Mouse (Mus musculus) embryonic facial prominence, embryonic 11.5 days (tissue): ENCODE results near the gene Rnasek. TPM values are rescaled to one million over a fixed set of nuclear protein-coding genes. Genes with fewer than 3 reads are reported as not detected.

ENCODE experiments used
- ATAC-seq: fragments of 200-750 bp; cut with Nextera tagmentation; replicated peaks from 2 replicates; pipeline ENCODE4 v1.8.0; 2017; ENCODE audit warnings: low read depth; ENCODE audit not compliant: insufficient number of reproducible peaks, low FRiP score, low TSS enrichment
- DNase-seq: peaks from one replicate; pipeline ENCODE4 v3.0.0-alpha.2; 2015; ENCODE audit warnings: low spot score
- H3K27ac ChIP-seq: fragments of 300-500 bp; sonication (generic); replicated peaks from 2 replicates; pipeline ENCODE4 v1.5.1; 2014; ENCODE audit warnings: mild to moderate bottlenecking, low read depth, low read length, control low read depth
- H3K27me3 ChIP-seq: fragments of 300-500 bp; sonication (generic); 2 replicates; pipeline ENCODE4 v1.6.1; 2014; ENCODE audit warnings: mild to moderate bottlenecking, low read length, moderate library complexity, mixed read lengths; ENCODE audit not compliant: control insufficient read depth, insufficient read depth
- H3K36me3 ChIP-seq: fragments of 300-500 bp; sonication (generic); replicated peaks from 2 replicates; pipeline ENCODE4 v1.6.1; 2014; ENCODE audit warnings: low read depth, mild to moderate bottlenecking, low read length, moderate library complexity, mixed read lengths; ENCODE audit not compliant: control insufficient read depth, insufficient read depth
- H3K4me1 ChIP-seq: fragments of 300-500 bp; sonication (generic); 2 replicates; pipeline ENCODE4 v1.6.1; 2014; ENCODE audit warnings: low read length, mixed read lengths; ENCODE audit not compliant: control insufficient read depth, insufficient read depth
- H3K4me2 ChIP-seq: fragments of 300-500 bp; sonication (generic); 2 replicates; pipeline ENCODE4 v1.6.1; 2014; ENCODE audit warnings: low read depth, mild to moderate bottlenecking, control low read depth, low read length, moderate library complexity
- H3K4me3 ChIP-seq: fragments of 300-500 bp; sonication (generic); 2 replicates; pipeline ENCODE4 v1.5.1; 2014; ENCODE audit warnings: low read depth, low read length, control low read depth
- H3K9ac ChIP-seq: fragments of 300-500 bp; sonication (generic); replicated peaks from 2 replicates; pipeline ENCODE4 v1.6.1; 2014; ENCODE audit warnings: mild to moderate bottlenecking, control low read depth, low read length
- H3K9me3 ChIP-seq: fragments of 300-500 bp; sonication (generic); replicated peaks from 2 replicates; pipeline ENCODE4 v1.6.1; 2016; ENCODE audit warnings: mild to moderate bottlenecking, low read length, inconsistent platforms, mixed read lengths; ENCODE audit not compliant: control insufficient read depth
- WGBS: fragments of 180-500 bp; shearing (Covaris S2); extraction: QIAGEN DNeasy Blood & Tissue Kit; methylation state at CpG from one replicate; pipeline ENCODE4 v1.1.7; 2014; 5-methylcytosine and 5-hydroxymethylcytosine counted together
- polyA plus RNA-seq: library from polyadenylated mRNA; unstranded; fragments of >200 nt; fragmentation: Nextera tagmentation; extraction: Ambion mirVana; gene quantifications from 2 replicates; pipeline ENCODE4 v1.2.1, GENCODE M21; 2014

Rnasek gene
- polyA plus RNA-seq, 1 experiment from 2014 or later, result 103 TPM

DNA sequence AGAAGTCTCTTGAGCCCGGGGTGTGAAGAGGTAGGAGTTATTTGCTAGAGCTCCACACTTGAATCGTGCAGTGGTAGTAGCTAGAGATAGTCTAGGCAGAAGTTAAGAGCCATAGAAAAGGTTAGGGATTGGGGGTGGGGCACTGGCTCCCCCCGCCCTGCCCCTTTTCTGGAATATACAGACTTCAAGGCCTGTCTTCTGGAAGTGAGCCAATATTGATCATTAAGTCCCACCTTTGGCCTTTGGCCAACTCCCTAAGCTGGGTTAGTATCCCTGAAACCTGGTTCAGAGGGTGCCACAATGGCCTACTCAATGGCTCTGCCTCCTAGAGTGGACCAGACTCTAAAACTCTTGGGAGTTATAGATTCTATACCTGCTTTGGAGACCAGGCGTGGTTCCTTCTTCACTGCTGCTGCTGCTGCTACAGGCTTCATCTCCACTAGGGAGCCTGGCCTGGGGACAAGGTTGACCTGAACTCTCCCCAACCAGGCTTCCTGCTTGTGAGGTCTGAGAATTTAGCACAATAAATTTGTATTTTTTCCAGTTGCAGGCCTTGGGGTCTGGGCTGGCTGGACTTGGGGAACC is 11.9 kb downstream of the Rnasek start:
- no peak for ATAC-seq
- peaks cover 54% of the 10 kb centered on the region for H3K27me3 ChIP-seq
- no peak overlapping the region for H3K9ac ChIP-seq
- H3K4me2 ChIP-seq, result no peak overlapping the region
- no peak overlapping the region for H3K4me3 ChIP-seq
- no peak for DNase-seq
- H3K9me3 ChIP-seq, result no peaks in the 10 kb centered on the region
- H3K27ac ChIP-seq, result no peak overlapping the region
- WGBS, result 84% methylated on average over 4 of the region's 4 CpGs
- no peaks in the 10 kb centered on the region for H3K36me3 ChIP-seq
- no peaks in the 10 kb centered on the region for H3K4me1 ChIP-seq

DNA sequence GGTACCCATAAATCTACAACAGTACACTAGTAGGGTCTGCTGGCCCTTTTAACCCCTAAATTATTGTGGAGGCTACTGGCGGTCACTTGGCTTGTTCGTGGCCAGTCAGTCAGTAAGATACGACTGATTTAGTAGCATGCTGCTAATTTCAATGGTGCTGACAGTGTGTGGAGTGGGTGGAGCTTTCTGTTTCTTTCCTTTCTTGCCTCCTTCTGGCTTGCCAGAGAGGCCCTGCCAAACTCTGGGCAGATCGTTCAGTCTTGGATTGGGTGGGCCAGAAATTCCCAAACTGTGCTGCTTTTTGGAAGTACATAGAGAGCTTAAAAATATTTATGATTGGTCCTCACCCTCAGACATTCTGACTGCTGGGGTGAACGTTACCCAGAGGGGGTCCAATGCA is 12.5 kb downstream of the Rnasek start:
- no peak overlapping the region for H3K4me3 ChIP-seq
- no peak overlapping the region for H3K9ac ChIP-seq
- no peak overlapping the region for H3K4me2 ChIP-seq
- DNase-seq (no peak), ATAC-seq (no peak)
- H3K9me3 ChIP-seq, result no peaks in the 10 kb centered on the region
- peaks cover 54% of the 10 kb centered on the region for H3K27me3 ChIP-seq
- no peaks in the 10 kb centered on the region for H3K36me3 ChIP-seq
- WGBS, result 36% methylated on average over 5 of the region's 5 CpGs
- no peak overlapping the region for H3K27ac ChIP-seq
- H3K4me1 ChIP-seq, result no peaks in the 10 kb centered on the region

DNA sequence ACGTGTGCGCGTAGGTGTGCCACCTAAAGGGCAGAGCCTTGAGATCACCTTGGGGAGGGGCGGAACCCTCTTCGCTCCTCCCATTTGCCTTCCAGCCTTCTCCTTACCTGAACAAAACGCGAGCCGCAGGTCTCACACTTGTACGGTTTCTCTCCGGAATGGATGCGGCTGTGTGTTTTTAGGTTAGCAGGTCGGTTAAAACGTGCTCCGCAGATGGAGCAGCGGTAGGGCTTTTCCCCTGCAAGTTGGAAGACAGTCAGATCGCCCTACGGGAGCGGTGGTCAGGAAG is 13.1 kb downstream of the Rnasek start:
- Histone ChIP-seq H3K4me3 (peak overlapping the region; percentile 16), H3K27me3 (peaks cover 54% of the 10 kb centered on the region), H3K9me3 (no peaks in the 10 kb centered on the region), H3K36me3 (no peaks in the 10 kb centered on the region), H3K27ac (no peak overlapping the region), H3K4me1 (no peaks in the 10 kb centered on the region; the same call in 1 of the 2 replicates), H3K4me2 (peak overlapping the region; percentile 37), H3K9ac (no peak overlapping the region; the same call in 1 of the 2 replicates)
- no peak for DNase-seq
- ATAC-seq, result no peak
- WGBS, result 6% methylated on average over 18 of the region's 18 CpGs

DNA sequence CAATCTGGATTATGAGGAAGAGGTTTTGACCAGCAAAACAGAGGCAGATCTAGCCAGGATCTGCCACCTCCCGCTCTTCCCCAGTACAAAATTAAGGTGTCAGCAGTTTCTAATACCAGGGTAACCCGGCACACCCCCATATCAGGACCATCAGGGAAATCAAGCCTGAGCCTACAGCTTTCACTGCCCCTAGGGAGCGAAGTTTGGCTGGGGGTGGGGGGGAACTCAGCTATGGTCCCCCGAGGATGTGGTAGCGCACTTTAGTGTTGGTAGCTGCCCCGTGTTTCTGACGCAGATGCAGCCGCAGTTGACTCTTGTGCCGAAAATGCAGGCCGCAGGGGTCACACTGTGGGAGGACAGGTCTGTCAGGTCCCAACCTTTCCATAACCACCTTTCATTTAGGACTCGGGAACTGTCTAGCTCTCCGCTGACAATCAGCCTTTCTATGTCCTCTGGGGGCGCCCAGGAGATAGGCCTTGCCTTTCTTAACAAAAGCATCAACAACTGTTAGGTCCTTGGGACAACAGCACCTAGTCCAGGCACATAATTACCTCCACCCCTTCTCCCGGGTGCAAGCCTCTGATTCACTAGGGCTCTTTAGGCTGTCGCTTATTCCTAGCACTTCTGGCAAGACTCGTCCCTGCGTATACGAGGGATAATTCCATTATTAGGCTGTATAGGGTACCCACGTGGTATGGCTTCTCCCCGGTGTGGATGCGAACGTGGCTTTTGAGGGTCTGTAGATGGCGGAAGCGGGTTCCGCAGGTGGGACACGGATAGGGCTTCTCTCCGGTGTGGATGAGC is 13.6 kb downstream of the Rnasek start:
- no peak overlapping the region; the same call in 1 of the 2 replicates for H3K9ac ChIP-seq
- DNase-seq, result peak; percentile 35
- WGBS, result 17% methylated on average over 27 of the region's 27 CpGs

DNA sequence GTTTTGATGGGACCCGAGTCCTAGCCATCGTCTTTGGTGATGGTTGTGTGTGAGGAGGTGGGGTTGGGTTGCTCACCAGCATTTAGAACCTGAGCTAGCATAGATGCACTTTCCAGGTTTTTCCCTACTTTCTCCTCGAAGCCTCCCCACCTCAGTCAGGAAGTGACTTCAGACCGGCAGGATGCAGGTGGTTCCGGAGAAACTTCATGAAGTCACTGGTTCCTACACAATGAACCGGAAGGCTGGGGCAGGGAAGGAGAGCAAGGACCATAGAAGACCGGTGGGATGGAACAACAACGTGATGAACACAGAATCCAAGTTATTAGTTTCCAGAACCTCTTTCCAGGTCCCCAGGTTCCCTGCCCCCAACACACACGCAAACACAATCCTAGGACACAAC is 15.9 kb downstream of the Rnasek start:
- 88% methylated on average over 9 of the region's 9 CpGs for WGBS
- Histone ChIP-seq H3K4me3 (no peak overlapping the region), H3K4me2 (no peak overlapping the region), H3K9me3 (no peaks in the 10 kb centered on the region), H3K36me3 (no peaks in the 10 kb centered on the region), H3K9ac (no peak overlapping the region), H3K4me1 (no peaks in the 10 kb centered on the region; the same call in 1 of the 2 replicates), H3K27ac (no peak overlapping the region), H3K27me3 (peaks cover 38% of the 10 kb centered on the region)
- DNase-seq (no peak), ATAC-seq (no peak)

More for the DNA sequence above, 13.6 kb downstream of the Rnasek start:
- no peak for ATAC-seq
- H3K36me3 ChIP-seq, result no peaks in the 10 kb centered on the region
- peaks cover 54% of the 10 kb centered on the region for H3K27me3 ChIP-seq
- no peaks in the 10 kb centered on the region; the same call in 1 of the 2 replicates for H3K4me1 ChIP-seq
- H3K4me3 ChIP-seq, result peak overlapping the region; percentile 16
- H3K4me2 ChIP-seq, result peak overlapping the region; percentile 37
- no peak overlapping the region for H3K27ac ChIP-seq
- no peaks in the 10 kb centered on the region for H3K9me3 ChIP-seq

DNA sequence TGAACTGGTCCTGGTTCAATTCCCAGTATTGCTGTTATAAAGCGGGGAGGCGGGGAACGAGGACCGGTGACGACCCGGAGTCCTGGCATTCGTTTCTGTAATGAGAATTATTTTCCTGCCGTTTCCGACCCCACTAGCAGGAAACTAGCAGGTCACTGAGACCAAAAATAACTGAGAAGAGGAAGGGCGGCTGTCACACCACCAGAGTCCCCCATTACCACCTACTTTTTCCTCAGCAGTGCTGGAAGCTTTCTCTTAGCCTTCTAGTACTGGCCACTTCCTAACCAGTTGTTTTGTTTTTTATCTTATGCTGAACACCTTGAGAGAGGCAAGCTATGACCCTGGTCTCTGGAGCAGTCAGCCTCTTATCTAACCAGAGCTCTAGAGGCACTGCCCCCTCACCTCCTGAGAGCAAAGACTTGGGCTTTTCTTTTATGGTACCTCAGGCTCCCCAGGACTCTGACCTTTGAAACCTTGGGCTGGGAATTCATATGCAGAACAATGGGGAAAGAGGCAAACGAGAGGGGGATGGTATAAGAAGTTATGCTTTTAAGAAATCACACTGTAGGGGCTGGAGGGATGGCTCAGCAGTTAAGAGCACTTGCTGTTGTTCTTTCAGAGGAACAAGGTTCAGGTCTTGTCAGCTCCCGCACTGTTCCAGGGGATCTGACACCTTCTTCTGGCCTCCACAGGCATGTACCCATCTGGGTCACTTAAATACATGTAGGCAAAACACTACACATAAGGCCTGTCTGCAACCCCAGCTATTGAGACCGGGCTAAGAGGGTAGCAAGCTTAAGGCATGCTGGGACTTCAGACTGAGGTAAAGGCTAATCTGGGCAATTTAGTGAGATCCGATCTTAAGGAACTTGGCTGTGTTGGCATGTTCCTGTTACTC is 17.8 kb downstream of the Rnasek start:
- H3K9ac ChIP-seq, result peak overlapping the region; percentile 75

DNA sequence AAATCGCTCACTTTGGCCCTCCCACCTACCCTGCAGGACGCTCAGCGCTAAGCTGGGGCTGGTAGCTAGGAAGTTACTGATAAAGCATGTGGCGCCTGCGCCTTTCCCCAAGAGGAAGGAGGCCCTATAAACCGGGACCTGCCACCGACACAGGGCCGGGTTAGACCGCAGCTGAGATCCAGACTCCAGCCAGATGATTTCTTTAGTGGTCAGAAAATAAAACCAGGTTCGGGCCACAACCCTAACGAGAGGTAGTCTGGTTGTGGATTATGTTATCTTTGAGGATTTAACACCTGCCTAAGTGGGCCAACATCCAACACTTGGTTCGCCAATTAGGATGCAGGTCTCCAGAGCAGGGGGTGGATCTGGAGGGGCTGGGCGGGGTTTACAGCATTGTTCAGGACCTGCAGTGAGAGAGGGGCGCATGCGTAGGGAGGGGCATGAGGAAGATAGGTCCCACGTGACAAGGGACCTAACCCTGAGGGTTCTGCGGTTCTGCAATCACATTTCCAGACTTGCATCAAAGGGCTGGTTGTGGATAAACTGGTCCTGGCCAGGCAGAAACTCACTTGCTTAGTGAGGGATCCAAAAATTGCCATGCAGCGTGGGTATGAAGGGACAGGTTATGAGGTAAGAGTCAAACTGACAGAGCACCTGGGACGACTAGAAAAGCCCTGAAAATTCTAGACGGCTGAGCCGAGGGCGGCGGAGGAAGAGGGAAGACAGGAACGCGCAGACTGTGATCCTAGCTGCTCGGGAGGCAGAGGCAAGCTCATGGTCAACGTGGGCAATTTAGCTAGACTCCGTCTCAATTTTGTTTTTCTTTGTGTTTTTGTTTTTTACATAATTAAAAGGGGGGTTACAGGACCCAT is 18.7 kb downstream of the Rnasek start, which contains the start of gene Slc16a13:
Slc16a13 (minus strand) TSS at position 334 of the 872 bp plus-strand sequence.
- under 1% methylated on average over 28 of the region's 28 CpGs for WGBS

More for the DNA sequence above, 17.8 kb downstream of the Rnasek start:
- H3K27ac ChIP-seq, result peak overlapping the region; percentile 56; the same call in 1 of the 2 replicates
- whole genome bisulfite sequencing, result 10% methylated on average over 14 of the region's 14 CpGs
- no peaks in the 10 kb centered on the region for H3K9me3 ChIP-seq
- H3K4me1 ChIP-seq, result no peaks in the 10 kb centered on the region; the same call in 1 of the 2 replicates
- peaks cover 22% of the 10 kb centered on the region for H3K27me3 ChIP-seq
- H3K4me3 ChIP-seq, result peak overlapping the region; percentile 54
- H3K36me3 ChIP-seq, result no peaks in the 10 kb centered on the region
- ATAC-seq (no peak), DNase-seq (no peak)
- H3K4me2 ChIP-seq, result peak overlapping the region; percentile 84

More for the DNA sequence above, 18.7 kb downstream of the Rnasek start, which contains the start of gene Slc16a13:
- peak within 1 kb of the TSS; percentile 75 for H3K9ac ChIP-seq
- H3K4me3 ChIP-seq, result peak within 1 kb of the TSS; percentile 54
- no peaks in the 10 kb centered on the region; the same call in 1 of the 2 replicates for H3K4me1 ChIP-seq
- H3K4me2 ChIP-seq, result peak within 1 kb of the TSS; percentile 84
- H3K27ac ChIP-seq, result peak within 1 kb of the TSS; percentile 56
- H3K36me3 ChIP-seq, result no peaks in the 10 kb centered on the region
- ATAC-seq (peak; percentile 88), DNase-seq (peak; percentile 96)
- H3K27me3 ChIP-seq, result peaks cover 21% of the 10 kb centered on the region
- H3K9me3 ChIP-seq, result no peaks in the 10 kb centered on the region
